Mouse (Mus musculus): ENCODE measurements around the gene Myh3. TPM values are rescaled to one million over a fixed set of nuclear protein-coding genes. Genes with fewer than 3 reads are reported as not detected.

Myh3 gene
- total RNA-seq (2021) = under 1 TPM in 1 of 2 experiments, not detected in 1; 0.05 TPM

- intact Hi-C loops (cut with DNase I) = no loop called here
- DNase-seq = no peak
Measured at GRCm38 (mm10) chr11:67078000-67078399, at the start of gene Myh3. TSS of gene Myh3 (plus strand) at chr11:67078300.

DNA sequence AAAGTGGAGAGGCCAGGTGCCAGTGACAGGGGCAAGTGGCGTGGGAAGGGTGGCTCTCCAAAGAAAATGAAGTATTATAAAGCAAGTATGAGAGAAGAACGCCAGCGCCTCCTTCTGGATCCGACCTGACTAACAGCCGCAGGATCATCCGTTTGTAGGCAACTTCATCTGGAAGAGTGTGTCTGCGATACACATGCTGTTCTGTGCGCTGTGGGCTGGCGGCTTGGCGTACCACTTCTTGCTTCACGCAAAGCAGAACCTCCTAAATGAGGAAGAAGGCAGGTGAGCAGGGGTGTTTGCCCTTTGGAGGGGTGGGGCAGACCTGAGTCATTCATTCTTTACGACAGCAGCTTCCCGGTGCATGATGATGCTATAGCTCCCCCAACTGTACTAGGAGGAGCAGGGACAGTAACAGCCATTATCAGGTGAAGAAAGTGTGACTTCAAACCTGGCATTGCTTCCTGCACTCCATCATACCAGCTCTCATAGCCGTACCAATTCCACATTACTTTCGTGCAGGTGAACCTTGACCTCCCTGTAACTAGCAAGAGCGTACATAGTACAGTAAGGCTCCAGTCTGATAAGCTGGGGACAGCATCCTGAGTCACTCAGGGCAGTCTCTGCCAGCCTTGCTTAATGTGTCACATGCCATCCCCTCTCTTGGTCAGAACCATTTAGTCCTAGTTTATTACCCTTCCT is 47.0 kb upstream of the Myh3 start:
- DNase-seq = no peak
- intact Hi-C loops (cut with DNase I) = no loop called here

- intact Hi-C loops (cut with DNase I) = no loop called here
- no peak for DNase-seq
Measured at GRCm38 (mm10) chr11:67031603-67031915, 46.5 kb upstream of the Myh3 start.

DNA sequence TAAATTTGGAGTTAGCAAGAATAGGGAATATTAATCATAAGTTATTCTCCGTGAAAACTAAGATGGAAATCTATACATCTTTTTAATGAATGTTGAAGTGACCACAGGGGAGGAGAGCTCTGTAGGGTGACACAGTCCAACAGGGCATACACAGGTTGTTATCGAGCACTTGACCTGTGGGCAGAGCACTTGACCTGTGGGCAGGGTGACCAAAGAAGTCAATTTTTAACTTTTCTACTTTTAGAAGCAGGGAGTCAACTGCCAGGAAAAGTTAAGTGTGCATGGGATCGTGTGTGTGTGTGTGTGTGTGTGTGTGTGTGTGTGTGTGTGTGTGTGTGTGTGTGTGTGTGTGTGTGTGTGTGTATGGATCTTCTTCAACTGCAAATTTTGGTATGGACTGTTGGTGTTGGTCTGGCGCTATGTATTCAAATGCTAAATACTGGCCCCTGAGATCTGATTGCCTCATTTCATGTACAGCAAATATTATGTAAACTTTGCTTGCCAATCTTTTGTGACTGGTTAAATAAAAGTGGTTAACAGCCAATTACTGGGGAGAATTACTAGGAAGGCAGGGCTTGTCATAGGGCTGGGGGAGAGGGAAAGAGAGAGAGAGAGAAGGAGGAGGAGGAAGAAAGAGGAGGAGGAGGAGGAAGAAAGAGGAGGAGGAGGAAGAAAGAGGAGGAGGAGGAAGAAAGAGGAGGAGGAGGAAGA is 43.2 kb upstream of the Myh3 start:
- intact Hi-C loops (cut with DNase I) = no loop called here
- no peak for DNase-seq

DNA sequence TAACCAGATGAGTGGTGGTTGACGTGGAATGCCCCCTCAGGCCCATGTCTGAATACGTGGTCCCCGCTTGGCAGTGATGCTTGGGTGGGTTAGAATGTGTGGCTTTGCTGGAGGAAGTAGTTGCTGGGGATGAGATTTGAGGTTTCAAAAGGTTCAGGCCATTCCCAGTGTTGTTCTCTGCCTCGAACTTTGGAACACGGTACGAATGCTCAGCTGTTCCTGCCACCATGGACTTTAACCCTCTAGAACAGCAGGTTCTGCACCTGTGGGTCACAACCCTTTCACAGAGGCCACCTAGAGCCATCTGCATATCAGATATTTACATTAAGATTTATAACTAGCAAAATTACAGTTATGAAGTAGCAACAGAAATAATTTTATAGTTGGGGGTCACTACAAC is 41.9 kb upstream of the Myh3 start:
- no peak for DNase-seq
- intact Hi-C loops (cut with DNase I) = no loop called here

- intact Hi-C loops (cut with DNase I) = no loop called here
- no peak for DNase-seq
Measured at GRCm38 (mm10) chr11:67036892-67037291, 41.2 kb upstream of the Myh3 start.

DNA sequence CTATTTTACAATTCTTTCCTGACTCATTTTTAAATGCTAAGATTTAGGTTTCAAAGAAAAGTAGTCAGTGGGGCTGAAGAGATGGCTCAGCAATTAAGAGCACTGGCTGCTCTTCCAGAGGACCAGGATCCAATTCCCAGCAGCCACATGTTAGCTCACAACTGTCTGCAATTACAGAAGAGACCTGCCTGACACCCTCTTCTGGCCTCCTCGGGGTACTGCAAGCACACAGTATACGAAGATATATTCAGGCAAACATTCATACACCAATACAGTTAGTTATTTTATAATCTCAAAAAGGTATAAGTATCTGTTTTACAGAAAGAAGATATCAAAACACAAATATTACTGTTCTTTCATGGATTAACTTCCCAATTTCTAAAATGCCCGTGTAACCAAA is 38.3 kb upstream of the Myh3 start:
- DNase-seq = no peak
- intact Hi-C loops (cut with DNase I) = no loop called here

GRCm38 (mm10) chr11:67040483-67040882 is 37.6 kb upstream of the Myh3 start:
- intact Hi-C loops (cut with DNase I) = no loop called here

GRCm38 (mm10) chr11:67043007-67043406 is 35.1 kb upstream of the Myh3 start:
- intact Hi-C loops (cut with DNase I) = no loop called here
- DNase-seq = no peak

More at GRCm38 (mm10) chr11:67040483-67040882, 37.6 kb upstream of the Myh3 start:
- DNase-seq = no peak

GRCm38 (mm10) chr11:67044959-67045358 is 33.1 kb upstream of the Myh3 start:
- intact Hi-C loops (cut with DNase I) = no loop called here
- no peak for DNase-seq

DNA sequence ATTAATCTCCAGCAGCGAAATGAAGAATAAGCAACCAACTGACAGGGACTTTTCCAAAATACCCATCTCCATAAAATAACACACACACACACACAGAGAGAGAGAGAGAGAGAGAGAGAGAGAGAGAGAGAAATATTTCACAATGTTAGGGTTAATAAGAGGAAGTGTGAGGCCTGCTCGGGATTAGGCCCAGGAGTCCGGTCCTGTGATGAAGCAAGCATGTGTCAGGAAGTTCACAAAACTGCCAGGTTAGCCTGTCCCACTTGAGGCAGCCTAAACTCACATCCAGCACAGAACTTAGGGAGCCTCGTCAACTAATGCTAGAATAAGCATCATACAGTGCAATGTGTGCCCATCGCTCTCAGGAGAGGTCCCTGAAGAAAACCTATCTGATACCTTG is 30.9 kb upstream of the Myh3 start:
- no peak for DNase-seq
- intact Hi-C loops (cut with DNase I) = no loop called here

GRCm38 (mm10) chr11:67048496-67048895 is 29.6 kb upstream of the Myh3 start:
- no peak for DNase-seq
- intact Hi-C loops (cut with DNase I) = no loop called here

GRCm38 (mm10) chr11:67049256-67049655 is 28.8 kb upstream of the Myh3 start:
- no peak for DNase-seq
- intact Hi-C loops (cut with DNase I) = no loop called here

GRCm38 (mm10) chr11:67051676-67052320 is 26.3 kb upstream of the Myh3 start:
- intact Hi-C loops (cut with DNase I) = loop anchor here (1.0 kb wide), 1 partner anchor 26 kb away; the partner anchor contains the start of gene Tmem220
- no peak for DNase-seq

GRCm38 (mm10) chr11:67052321-67052952 is 25.7 kb upstream of the Myh3 start, which contains the start of the genes Adprm and Sco1:
TSS of gene Adprm (minus strand) at chr11:67052594.
TSS of gene Sco1 (plus strand) at chr11:67052670.
- peak; percentile 94 for DNase-seq
- intact Hi-C loops (cut with DNase I) = loop anchor here (1.0 kb wide), 1 partner anchor 27 kb away; the partner anchor contains the start of gene Tmem220

DNA sequence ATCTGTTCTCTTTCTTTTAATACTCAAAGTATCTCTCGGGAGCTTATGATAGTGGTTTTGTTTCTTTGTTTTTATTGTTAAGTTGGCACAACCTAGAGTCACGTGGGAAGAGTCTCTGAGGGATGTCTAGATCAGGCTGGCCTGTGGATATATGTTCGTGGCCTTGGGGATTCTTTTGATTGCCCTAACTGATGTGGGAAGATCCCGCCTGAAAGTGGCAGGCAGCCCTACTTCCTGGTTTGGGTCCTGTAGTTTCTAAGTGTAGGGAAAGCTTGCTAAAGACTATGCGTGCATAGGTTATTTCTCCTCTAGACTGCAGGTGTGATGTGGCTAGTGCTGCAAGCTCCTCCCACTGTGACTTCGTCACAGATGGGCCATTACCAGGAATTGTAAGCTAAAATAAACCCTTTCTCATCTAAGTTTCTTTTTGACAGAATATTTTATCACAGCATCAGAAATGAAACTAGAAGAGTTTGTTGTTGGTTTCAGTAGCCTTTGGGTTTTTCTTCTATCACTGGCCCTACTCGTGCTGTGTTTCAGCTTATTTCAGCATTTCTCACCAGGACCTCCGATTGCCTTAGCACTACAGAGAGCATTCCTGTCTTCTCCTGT is 23.2 kb upstream of the Myh3 start:
- intact Hi-C loops (cut with DNase I) = no loop called here
- no peak for DNase-seq

DNA sequence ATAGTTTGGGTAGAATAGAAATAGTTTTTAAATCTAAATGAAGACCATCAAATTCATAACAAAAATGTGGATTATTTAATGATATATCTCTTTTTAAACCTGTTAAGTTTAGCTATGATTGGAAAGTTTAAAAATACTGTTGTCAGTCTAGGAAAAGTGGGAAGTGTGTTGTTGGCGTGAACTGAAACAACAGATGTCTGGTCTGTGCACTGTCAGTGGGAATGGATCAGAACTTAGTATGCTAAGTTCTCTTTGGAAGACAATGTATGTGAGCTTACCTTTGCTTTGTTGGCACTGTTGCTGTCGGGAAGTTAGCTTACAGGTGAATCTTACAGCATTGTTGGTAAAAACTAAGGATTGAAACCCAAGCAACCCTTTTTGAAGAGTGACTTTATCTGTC is 16.8 kb upstream of the Myh3 start:
- DNase-seq = no peak
- intact Hi-C loops (cut with DNase I) = no loop called here

- intact Hi-C loops (cut with DNase I) = no loop called here
- no peak for DNase-seq
Measured at GRCm38 (mm10) chr11:67062726-67063125, 15.4 kb upstream of the Myh3 start.

- intact Hi-C loops (cut with DNase I) = no loop called here
- no peak for DNase-seq
Measured at GRCm38 (mm10) chr11:67067741-67068140, 10.4 kb upstream of the Myh3 start.

DNA sequence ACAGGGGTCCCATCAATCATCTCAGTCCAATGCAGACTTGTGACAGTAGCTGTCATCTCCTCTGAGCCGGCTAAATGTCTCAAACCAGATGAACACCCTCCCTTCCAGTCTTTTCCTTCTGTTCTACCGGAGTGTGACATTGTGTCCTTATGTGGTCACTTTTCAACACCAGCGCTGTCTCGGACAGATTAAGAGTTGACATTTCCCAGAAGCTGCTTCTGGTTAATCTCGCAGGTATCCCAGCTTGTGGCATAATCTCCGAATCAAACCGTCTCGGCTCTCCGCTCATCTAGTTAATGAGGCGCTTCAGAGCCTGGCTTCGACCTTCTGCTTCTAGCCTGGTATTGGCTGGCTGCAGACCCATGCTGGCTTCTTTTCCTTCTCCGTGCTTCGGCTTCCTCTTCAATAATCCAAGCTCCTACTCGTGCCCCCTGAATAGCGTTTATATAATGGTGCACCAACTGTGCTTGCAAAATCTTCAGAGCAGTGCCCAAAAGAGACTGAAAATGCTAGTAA is 5.4 kb upstream of the Myh3 start:
- DNase-seq = no peak
- intact Hi-C loops (cut with DNase I) = no loop called here

DNA sequence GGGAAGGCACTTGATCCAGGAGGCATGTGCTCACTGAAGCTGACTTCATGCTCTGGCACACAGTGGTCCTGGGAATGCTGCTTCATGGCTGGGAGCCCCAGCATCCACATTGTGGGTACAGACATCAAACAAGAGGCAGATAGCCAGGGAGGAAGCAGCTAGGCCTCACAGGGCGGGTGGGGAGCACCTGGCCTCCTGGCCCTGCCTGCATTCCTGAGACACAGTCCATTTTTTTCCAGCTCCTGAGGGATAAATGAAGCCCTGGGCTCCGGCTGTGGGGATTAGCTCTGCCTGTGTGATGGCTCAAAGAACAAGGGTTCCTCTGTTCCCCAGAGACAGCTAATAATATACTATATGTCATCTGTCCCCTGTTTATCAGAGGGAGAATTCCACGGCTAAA is 3.1 kb upstream of the Myh3 start:
- intact Hi-C loops (cut with DNase I) = no loop called here
- DNase-seq = no peak

All from heart, postnatal 10 days (tissue).